Mouse (Mus musculus) CH12.LX (cell line): ENCODE results near the gene Igsf21. TPM values are rescaled to one million over a fixed set of nuclear protein-coding genes. Genes with fewer than 3 reads are reported as not detected.

Experiments used
- DNase-seq: peaks from one replicate; pipeline ENCODE4 v3.0.0-alpha.2; 2013; ENCODE audit errors: extremely low read depth
- H3K27ac ChIP-seq: 2 replicates; pipeline ENCODE4 v1.5.1; 2012; ENCODE audit warnings: low read depth, mild to moderate bottlenecking, control low read depth, moderate library complexity; ENCODE audit not compliant: insufficient read depth
- H3K27me3 ChIP-seq: replicated peaks from 2 replicates; pipeline ENCODE3; 2012; ENCODE audit warnings: inconsistent platforms
- H3K36me3 ChIP-seq, 2 experiments: replicated peaks in 1 of 2; 2 replicates each; pipeline versions ENCODE3 to v1.6.1; 2012; ENCODE audit warnings: inconsistent platforms in 1 of 2, low read length in 1 of 2, mild to moderate bottlenecking in 1 of 2, mixed read lengths in 1 of 2, moderate library complexity in 1 of 2; ENCODE audit not compliant: control insufficient read depth in 1 of 2, insufficient read depth in 1 of 2
- H3K4me1 ChIP-seq, 2 experiments: 2 replicates each; pipeline ENCODE4 v1.6.1; 2012; ENCODE audit warnings: inconsistent platforms in 1 of 2, moderate library complexity in 1 of 2; ENCODE audit not compliant: insufficient read depth in 2 of 2, control insufficient read depth in 1 of 2
- H3K4me2 ChIP-seq: 2 replicates; pipeline ENCODE4 v1.6.1; 2012; ENCODE audit warnings: low read depth, mild to moderate bottlenecking, control low read depth; ENCODE audit not compliant: poor library complexity, insufficient read depth, severe bottlenecking
- H3K4me3 ChIP-seq, 3 experiments: fragments of 150-350 bp in 1 of 3; sonication (generic) in 1 of 3; replicated peaks in 1 of 3; 2 replicates each; pipeline versions ENCODE3 to v1.5.1; 2011 to 2012; ENCODE audit warnings: low read depth in 2 of 3, low read length in 2 of 3, mild to moderate bottlenecking in 2 of 3, moderate library complexity in 2 of 3, control low read depth in 1 of 3, improper control_type of control experiment in 1 of 3, inconsistent platforms in 1 of 3, mixed read lengths in 1 of 3; ENCODE audit not compliant: poor library complexity in 1 of 3
- H3K79me2 ChIP-seq: replicated peaks from 2 replicates; pipeline ENCODE4 v1.6.1; 2012; ENCODE audit warnings: mild to moderate bottlenecking, moderate library complexity; ENCODE audit not compliant: control insufficient read depth, poor library complexity, insufficient read depth, severe bottlenecking; ENCODE audit errors: extremely low read depth
- H3K9ac ChIP-seq: 2 replicates; pipeline ENCODE4 v1.6.1; 2012; ENCODE audit warnings: low read depth, mild to moderate bottlenecking, control low read depth, moderate library complexity; ENCODE audit not compliant: insufficient read depth
- H3K9me3 ChIP-seq: replicated peaks from 2 replicates; pipeline ENCODE3; 2012; ENCODE audit warnings: low read length, inconsistent platforms, mixed read lengths
- BHLHE40 ChIP-seq: IDR thresholded peaks from 2 replicates; pipeline ENCODE4 v1.6.1; 2011; ENCODE audit warnings: mild to moderate bottlenecking, low read depth, low read length, improper control_type of control experiment
- CHD1 ChIP-seq: IDR thresholded peaks from 2 replicates; pipeline ENCODE4 v1.6.1; 2012; ENCODE audit warnings: low read depth, low read length, improper control_type of control experiment, inconsistent platforms
- CHD2 ChIP-seq: IDR thresholded peaks from 2 replicates; pipeline ENCODE4 v1.6.1; 2011; ENCODE audit warnings: low read length, improper control_type of control experiment
- CTCF ChIP-seq, 2 experiments: IDR thresholded peaks in 1 of 2; conservative IDR thresholded peaks in 1 of 2; 2 replicates each; pipeline ENCODE4 v1.5.1; 2011 to 2012; ENCODE audit warnings: low read depth in 2 of 2, low read length in 2 of 2, improper control_type of control experiment in 1 of 2, inconsistent platforms in 1 of 2, mild to moderate bottlenecking in 1 of 2, moderate library complexity in 1 of 2
- E2F4 ChIP-seq: IDR thresholded peaks from 2 replicates; pipeline ENCODE4 v1.6.1; 2011; ENCODE audit warnings: low read depth, low read length, improper control_type of control experiment; ENCODE audit not compliant: insufficient replicate concordance
- EP300 ChIP-seq: IDR thresholded peaks from 2 replicates; pipeline ENCODE4 v1.6.1; 2011; ENCODE audit warnings: low read length, improper control_type of control experiment
- GABPA ChIP-seq: IDR thresholded peaks from 2 replicates; pipeline ENCODE4 v1.6.1; 2012; ENCODE audit warnings: low read depth, low read length, improper control_type of control experiment, inconsistent platforms; ENCODE audit not compliant: insufficient replicate concordance
- HCFC1 ChIP-seq: IDR thresholded peaks from 2 replicates; pipeline ENCODE4 v1.6.1; 2012; ENCODE audit warnings: low read depth, mild to moderate bottlenecking, inconsistent platforms, low read length, improper control_type of control experiment
- JUND ChIP-seq: conservative IDR thresholded peaks from 2 replicates; pipeline ENCODE4 v1.6.1; 2011; ENCODE audit warnings: low read depth, low read length, improper control_type of control experiment
- KAT2A ChIP-seq: IDR thresholded peaks from 2 replicates; pipeline ENCODE4 v1.6.1; 2012; ENCODE audit warnings: low read length, improper control_type of control experiment, inconsistent platforms; ENCODE audit not compliant: insufficient replicate concordance
- MAFK ChIP-seq: IDR thresholded peaks from 2 replicates; pipeline ENCODE4 v1.6.1; 2011; ENCODE audit warnings: low read length, improper control_type of control experiment; ENCODE audit not compliant: insufficient replicate concordance
- MAX ChIP-seq: IDR thresholded peaks from 2 replicates; pipeline ENCODE4 v1.6.1; 2011; ENCODE audit warnings: low read length, improper control_type of control experiment
- MEF2A ChIP-seq: IDR thresholded peaks from 2 replicates; pipeline ENCODE4 v1.6.1; 2014; ENCODE audit warnings: low read depth, mild to moderate bottlenecking, inconsistent platforms, low read length, improper control_type of control experiment, borderline replicate concordance
- PAX5 ChIP-seq: IDR thresholded peaks from 2 replicates; pipeline ENCODE4 v1.6.1; 2012; ENCODE audit warnings: low read length, inconsistent platforms, mixed read lengths
- RAD21 ChIP-seq: IDR thresholded peaks from 2 replicates; pipeline ENCODE4 v1.6.1; 2011; ENCODE audit warnings: low read depth, mild to moderate bottlenecking, low read length, improper control_type of control experiment, moderate library complexity
- RCOR1 ChIP-seq: conservative IDR thresholded peaks from 2 replicates; pipeline ENCODE4 v1.6.1; 2012; ENCODE audit warnings: low read depth, mild to moderate bottlenecking, inconsistent platforms, low read length, improper control_type of control experiment
- SIN3A ChIP-seq: IDR thresholded peaks from 2 replicates; pipeline ENCODE4 v1.6.1; 2012; ENCODE audit warnings: low read length, improper control_type of control experiment, inconsistent platforms
- TBP ChIP-seq: conservative IDR thresholded peaks from 2 replicates; pipeline ENCODE4 v1.6.1; 2011; ENCODE audit warnings: low read depth, low read length, improper control_type of control experiment
- TCF12 ChIP-seq: IDR thresholded peaks from 2 replicates; pipeline ENCODE4 v1.6.1; 2014; ENCODE audit warnings: low read depth, mild to moderate bottlenecking, inconsistent platforms, low read length, improper control_type of control experiment
- UBTF ChIP-seq: IDR thresholded peaks from 2 replicates; pipeline ENCODE4 v1.6.1; 2012; ENCODE audit warnings: low read depth, mild to moderate bottlenecking, inconsistent platforms, low read length, improper control_type of control experiment, moderate library complexity
- USF1 ChIP-seq: IDR thresholded peaks from 2 replicates; pipeline ENCODE4 v1.6.1; 2014; ENCODE audit warnings: low read depth, mild to moderate bottlenecking, inconsistent platforms, low read length, improper control_type of control experiment
- USF2 ChIP-seq: conservative IDR thresholded peaks from 2 replicates; pipeline ENCODE4 v1.6.1; 2011; ENCODE audit warnings: low read depth, low read length, improper control_type of control experiment
- ZC3H11A ChIP-seq: IDR thresholded peaks from 2 replicates; pipeline ENCODE4 v1.6.1; 2012; ENCODE audit warnings: low read depth, mild to moderate bottlenecking, inconsistent platforms, low read length, improper control_type of control experiment
- dilution Hi-C: fragments of 300-500 bp; cut with MboI; formaldehyde crosslinking; loops from 2 replicates; pipeline ENCODE4 v1.14.3; 2020; ENCODE audit warnings: low sequenced_read_pairs; ENCODE audit not compliant: extremely low pct_unique_long_range_greater_than_20kb, extremely low pct_ligation_motif_present
- in situ Hi-C: fragments of 300-500 bp; cut with MboI; formaldehyde crosslinking; loops from 3 replicates; pipeline ENCODE4 v1.14.3; 2019; ENCODE audit warnings: low sequenced_read_pairs, low pct_ligation_motif_present, low pct_unique_long_range_greater_than_20kb, mixed read lengths
- polyA plus RNA-seq: library from polyadenylated mRNA; unstranded; fragments of >175 nt; gene quantifications from 2 replicates; pipeline ENCODE4 v1.2.1, GENCODE M21; 2012; ENCODE audit warnings: low read depth; ENCODE audit not compliant: insufficient read length
- total RNA-seq, 2 experiments: library from RNA; depleted of rRNA; stranded (reverse); fragments of 300-350 nt in 1 of 2; fragments of >200 nt in 1 of 2; gene quantifications; 2 replicates each; pipeline ENCODE4 v1.2.3; 2012 to 2014

The Igsf21 gene
- total and polyA plus RNA-seq, 3 experiments, result not detected

DNA sequence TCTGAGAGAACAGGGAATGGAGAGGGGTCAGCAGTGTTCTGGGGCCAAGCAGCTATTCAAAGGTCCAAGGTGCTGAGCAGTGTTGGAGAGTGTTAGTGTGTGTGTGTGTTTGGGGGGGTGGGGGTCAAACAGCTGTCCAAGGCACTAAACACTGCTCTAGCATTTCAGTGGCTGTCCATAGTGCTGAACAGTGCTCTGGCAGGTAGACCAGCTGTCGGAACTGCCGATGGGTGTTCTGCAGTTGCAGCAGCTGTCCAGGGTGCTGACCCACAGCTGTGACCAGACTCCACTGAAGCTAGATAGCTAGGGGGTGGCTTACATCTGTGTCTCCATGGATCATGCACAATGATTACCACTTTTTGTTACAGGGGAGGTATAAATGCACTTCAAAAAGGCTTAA is 36.8 kb upstream of the Igsf21 start:
- H3K79me2 ChIP-seq, result no peaks in the 10 kb centered on the region
- H3K27ac ChIP-seq, result no peak overlapping the region
- in situ Hi-C loops (no loop called here), dilution Hi-C loops (no loop called here)
- H3K9ac ChIP-seq, result no peak overlapping the region
- peaks cover 1% of the 10 kb centered on the region for H3K9me3 ChIP-seq
- peaks cover 13% of the 10 kb centered on the region for H3K27me3 ChIP-seq
- TF ChIP-seq BHLHE40 (no peak), SIN3A (peak; percentile 79), GABPA (no peak)
- peak; percentile 34 for DNase-seq
- no peaks in the 10 kb centered on the region for H3K4me1 ChIP-seq
- no peaks in the 10 kb centered on the region for H3K36me3 ChIP-seq
- no peak overlapping the region for H3K4me3 ChIP-seq
- H3K4me2 ChIP-seq, result no peak overlapping the region

DNA sequence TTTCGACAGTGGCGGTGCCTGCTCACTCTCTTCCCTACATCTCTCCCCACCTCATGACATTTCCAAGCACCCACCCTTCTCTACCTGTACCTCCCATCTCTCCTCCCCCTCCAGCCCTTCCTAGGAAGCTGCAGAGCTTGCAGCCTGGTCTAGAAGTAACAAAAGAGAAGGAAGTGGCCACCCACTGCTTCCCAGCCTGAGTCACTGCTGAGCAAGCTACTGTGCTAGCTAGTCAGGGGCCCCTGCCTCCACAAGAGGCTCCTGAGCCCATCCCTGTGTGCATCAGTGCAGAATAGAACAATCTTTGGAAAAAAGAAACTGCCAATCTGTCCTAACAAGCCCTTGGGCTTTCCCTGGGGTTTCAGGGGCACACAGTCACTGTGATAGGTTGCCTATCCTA is 31.7 kb upstream of the Igsf21 start:
- no peaks in the 10 kb centered on the region for H3K79me2 ChIP-seq
- in situ Hi-C loops, result no loop called here
- H3K9ac ChIP-seq, result no peak overlapping the region
- H3K4me3 ChIP-seq, result no peak overlapping the region
- dilution Hi-C loops, result no loop called here
- H3K9me3 ChIP-seq, result peaks cover 4% of the 10 kb centered on the region
- DNase-seq, result no peak
- H3K27me3 ChIP-seq, result no peaks in the 10 kb centered on the region
- H3K4me1 ChIP-seq, result 0 out of 4 replicates have a peak, but pooled peaks cover 0 to 3% of the 10 kb centered on the region in 2 experiments
- no peak overlapping the region for H3K27ac ChIP-seq
- no peak for TF ChIP-seq EP300
- no peak for TF ChIP-seq JUND
- no peak for TF ChIP-seq CTCF (conservative IDR thresholded peaks at IDR 0.05 in 1 of 2, IDR thresholded peaks at IDR 0.05 in 1 of 2; ENCODE audit: low read depth in 2 of 2, low read length in 2 of 2)
- no peaks in the 10 kb centered on the region for H3K36me3 ChIP-seq
- no peak overlapping the region for H3K4me2 ChIP-seq

DNA sequence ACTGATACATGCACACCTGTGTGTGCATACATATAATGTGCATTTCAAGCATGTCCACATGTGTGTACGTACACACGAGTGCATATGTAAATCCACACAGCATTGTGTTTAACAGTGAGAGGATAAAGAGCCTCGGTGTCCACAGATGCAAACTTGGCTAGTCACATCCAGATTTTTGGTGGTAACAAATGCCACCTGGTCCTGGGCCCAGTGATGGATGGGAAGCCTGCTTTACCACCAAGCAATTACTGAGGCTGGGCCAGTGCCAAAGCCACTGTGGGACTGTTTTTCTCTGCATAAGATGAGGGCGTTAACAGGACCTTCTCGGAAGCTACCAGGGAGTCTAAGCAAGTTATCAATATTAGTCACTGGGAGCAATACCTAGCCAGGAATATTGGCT is 25.3 kb upstream of the Igsf21 start:
- Histone ChIP-seq H3K4me2 (no peak overlapping the region), H3K79me2 (no peaks in the 10 kb centered on the region), H3K9ac (no peak overlapping the region), H3K27ac (no peak overlapping the region), H3K4me1 (0 out of 4 replicates have a peak, but pooled peaks cover 0 to 3% of the 10 kb centered on the region in 2 experiments), H3K9me3 (peaks cover 23% of the 10 kb centered on the region), H3K27me3 (peaks cover 6% of the 10 kb centered on the region), H3K36me3 (no peaks in the 10 kb centered on the region), H3K4me3 (no peak overlapping the region)
- in situ Hi-C loops (no loop called here), dilution Hi-C loops (no loop called here)
- DNase-seq, result no peak
- TF ChIP-seq CHD1, result no peak
- TF ChIP-seq MAX, result no peak
- no peak for TF ChIP-seq GABPA
- TF ChIP-seq KAT2A, result no peak
- TF ChIP-seq TCF12, result no peak
- TF ChIP-seq ZC3H11A, result no peak
- no peak for TF ChIP-seq UBTF
- TF ChIP-seq TBP, result no peak
- TF ChIP-seq USF2, result no peak
- TF ChIP-seq HCFC1, result no peak
- TF ChIP-seq USF1, result no peak
- TF ChIP-seq CHD2, result no peak
- TF ChIP-seq RAD21, result no peak
- TF ChIP-seq RCOR1, result no peak
- no peak for TF ChIP-seq CTCF (conservative IDR thresholded peaks at IDR 0.05 in 1 of 2, IDR thresholded peaks at IDR 0.05 in 1 of 2; ENCODE audit: low read depth in 2 of 2, low read length in 2 of 2)
- TF ChIP-seq MAFK, result no peak
- no peak for TF ChIP-seq E2F4
- no peak for TF ChIP-seq MEF2A
- TF ChIP-seq PAX5, result no peak
